Mouse (Mus musculus) fibroblast of lung, adult 2 months (primary cell): ENCODE data around the gene Stard13.
A peak's percentile ranks its signal among the peaks of the same experiment; 100 is the strongest.

Experiments
- DNase-seq: peaks from one replicate; pipeline ENCODE4 v3.0.0-alpha.2; 2011; ENCODE audit warnings: low read depth

Stard13 gene

GRCm38 (mm10) chr5:151228367-151229005 is 5.2 kb downstream of the Stard13 start:
- no peak for DNase-seq

DNA sequence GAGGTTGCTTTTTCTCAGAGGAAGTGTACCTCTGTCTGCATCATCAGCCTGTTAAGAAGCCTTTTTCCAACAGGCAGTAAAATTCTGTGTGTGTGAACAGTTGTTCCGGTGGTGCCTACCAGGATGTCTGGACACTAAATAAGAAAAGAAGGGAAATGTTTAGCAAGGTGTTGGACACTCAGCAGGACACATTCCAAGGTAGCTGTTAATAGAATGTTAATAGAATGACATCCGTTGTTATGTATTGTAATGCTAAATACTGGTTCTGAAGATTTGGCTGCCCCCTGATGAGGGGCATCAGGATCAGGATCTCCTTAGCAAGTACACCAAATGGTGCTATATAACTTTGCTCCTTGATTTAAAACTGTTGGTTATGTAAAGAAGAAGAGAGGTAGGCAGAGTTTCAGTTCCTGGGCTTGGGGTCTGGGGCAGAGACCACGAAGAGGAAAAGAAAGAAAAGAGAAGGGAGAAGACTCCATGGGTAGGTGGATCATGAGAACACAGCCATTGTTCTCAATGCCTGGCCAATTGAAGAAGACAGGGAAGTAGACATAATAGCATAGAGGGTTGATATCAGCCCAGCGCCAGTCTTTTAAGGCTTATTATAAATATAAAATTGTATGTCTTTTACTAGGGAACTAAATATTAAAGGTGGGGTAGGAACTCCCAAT is 9.8 kb downstream of the Stard13 start:
- DNase-seq: no peak

DNA sequence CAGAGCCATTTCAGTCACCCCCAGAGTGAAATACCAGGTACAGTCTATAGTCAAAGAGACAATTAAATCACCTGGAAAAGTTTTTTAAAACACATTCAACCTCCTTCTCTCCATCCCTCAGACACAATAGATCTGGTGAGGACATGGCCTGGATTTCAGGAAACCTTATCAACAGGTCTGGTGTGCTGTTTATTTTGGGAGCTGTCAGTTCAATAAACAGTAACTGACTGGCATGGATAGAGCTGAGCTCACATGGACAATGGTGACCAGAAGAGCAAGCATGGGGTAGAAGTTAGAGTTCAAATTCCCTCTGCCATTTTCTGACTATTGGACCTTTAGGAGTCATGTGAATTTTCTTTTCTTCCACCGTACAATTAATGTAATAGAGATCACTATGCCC is 10.8 kb downstream of the Stard13 start:
- DNase-seq: no peak

GRCm38 (mm10) chr5:151218689-151219115 is 14.9 kb downstream of the Stard13 start:
- no peak for DNase-seq

DNA sequence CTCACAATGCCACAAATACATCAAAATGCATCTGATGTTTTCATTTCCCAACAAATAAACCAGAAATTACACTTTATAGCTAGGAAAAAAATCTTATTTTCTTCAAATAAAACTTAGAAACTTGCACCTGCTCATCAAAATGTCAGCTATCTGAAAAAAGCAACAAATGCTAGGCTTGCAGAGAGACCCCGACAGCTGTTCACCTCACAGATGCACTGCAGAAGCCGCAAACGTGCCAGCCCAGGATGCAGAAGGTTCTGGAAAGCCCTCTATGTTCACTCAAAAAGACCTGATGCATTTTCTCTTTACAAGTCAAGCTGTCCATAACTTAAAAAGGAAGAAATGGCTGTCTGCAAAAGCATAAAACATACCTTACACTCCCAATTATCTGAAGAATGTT is 20.5 kb downstream of the Stard13 start:
- no peak for DNase-seq

DNA sequence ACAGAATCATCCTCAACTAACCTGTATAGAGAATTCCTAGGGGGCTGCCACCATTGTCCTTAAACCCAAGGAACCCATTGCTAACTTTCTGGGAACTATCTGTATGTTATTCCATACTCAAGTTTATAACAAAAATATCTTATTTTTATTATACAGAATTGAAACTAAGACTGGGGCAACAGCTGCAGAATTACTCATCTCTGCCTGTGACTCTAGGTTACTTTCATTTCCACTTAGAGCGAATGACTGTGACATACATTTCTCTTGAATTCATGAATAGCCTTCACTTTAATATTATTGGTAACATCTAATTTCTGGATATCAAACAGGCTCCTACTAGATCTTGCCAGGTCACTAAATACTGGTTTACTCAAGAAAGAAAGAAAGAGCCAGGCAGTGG is 22.8 kb downstream of the Stard13 start:
- no peak for DNase-seq

- no peak for DNase-seq
Measured at GRCm38 (mm10) chr5:151210060-151210459, 23.6 kb downstream of the Stard13 start.

DNA sequence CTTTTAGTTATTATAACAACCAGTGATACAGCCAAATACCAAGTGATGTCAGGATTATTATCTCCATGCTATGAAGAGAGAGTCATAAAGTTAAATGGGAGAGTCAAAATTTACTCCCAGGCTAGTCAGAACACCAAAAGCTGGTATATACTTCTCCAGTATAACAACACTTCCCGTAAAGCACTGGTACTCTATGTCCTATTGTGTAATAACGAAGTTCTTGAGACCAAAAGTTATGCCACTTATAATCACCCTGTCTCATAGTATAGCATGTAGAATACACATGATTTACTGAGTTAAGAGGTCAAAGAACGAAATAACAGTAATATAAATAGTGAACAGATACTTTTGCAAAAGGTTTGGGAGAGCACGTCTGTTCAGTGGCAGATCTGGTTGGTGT is 28.6 kb downstream of the Stard13 start:
- DNase-seq: no peak

- peak; percentile 55 for DNase-seq
Measured at GRCm38 (mm10) chr5:151202925-151203324, 30.7 kb downstream of the Stard13 start.

DNA sequence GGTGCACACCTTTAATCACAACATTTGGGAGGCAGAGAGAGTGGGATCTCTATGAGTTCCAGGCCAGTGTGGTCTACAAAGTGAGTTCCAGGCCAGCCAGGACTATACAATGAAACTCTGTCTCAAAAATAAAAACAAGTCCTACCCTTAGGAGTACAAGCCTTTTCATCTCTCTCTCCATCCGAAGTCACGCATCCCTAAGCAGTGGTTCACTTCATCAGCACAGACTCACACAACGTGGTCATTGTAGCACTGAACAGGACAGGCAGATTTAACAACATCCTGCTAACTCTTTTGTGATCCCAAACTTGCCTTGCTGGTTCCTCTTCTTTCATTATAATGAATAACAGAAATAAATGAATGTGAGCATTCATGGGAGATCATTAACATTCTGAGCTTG is 32.4 kb downstream of the Stard13 start:
- DNase-seq: no peak

- no peak for DNase-seq
Measured at GRCm38 (mm10) chr5:151199235-151199634, 34.4 kb downstream of the Stard13 start.

DNA sequence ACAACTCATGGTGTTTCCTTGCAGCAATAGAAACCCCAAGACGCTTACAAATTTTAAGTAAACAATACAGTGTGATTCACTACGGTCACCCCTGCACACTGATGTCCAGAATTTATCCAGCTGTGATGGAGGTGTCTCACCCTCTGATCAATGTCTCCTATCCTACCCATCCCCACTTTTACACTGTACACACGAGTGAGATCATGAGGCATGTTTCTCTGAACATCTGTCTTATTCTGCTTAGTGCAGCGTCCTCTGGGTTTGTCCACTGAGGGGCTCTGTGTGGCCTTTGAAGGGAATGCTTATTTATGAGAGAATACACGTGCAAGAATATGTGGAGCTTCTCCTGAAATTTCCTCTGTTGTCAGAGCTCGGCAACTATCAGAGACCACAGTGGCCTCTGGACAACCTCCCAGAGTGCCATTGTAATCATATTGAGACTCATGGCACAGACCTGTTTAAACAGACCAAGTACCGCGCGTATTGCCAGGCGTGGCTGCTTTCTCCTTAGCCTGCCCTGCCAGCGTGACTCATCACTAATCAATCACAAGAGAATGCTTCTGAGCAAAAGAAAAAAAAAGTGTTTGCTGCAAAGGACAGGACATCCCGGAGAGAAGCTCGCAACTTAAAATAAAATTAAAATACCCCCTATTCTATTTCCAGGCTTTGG is 36.9 kb downstream of the Stard13 start:
- no peak for DNase-seq

GRCm38 (mm10) chr5:151193885-151194520 is 39.6 kb downstream of the Stard13 start:
- peak; percentile 79 for DNase-seq

GRCm38 (mm10) chr5:151192266-151192665 is 41.4 kb downstream of the Stard13 start:
- DNase-seq: no peak

DNA sequence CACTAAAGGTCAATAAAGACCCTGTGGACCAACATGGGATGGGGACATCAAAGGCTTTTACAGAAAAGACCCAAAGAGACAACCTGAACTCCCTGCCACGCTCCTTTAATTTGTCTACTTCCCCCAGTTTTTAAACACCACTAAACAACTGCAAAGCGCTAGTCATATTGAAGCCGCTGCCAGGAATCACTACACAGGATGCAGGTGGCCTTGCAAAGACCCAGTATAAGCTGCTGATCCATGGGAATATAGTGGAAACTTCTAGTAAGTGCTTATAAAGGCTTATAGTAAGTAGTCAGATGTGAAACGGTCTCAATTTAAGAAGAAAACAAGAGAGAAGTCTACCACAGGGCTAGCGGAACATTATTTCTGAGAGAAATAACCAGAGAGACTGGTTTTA is 42.9 kb downstream of the Stard13 start:
- DNase-seq: no peak

DNA sequence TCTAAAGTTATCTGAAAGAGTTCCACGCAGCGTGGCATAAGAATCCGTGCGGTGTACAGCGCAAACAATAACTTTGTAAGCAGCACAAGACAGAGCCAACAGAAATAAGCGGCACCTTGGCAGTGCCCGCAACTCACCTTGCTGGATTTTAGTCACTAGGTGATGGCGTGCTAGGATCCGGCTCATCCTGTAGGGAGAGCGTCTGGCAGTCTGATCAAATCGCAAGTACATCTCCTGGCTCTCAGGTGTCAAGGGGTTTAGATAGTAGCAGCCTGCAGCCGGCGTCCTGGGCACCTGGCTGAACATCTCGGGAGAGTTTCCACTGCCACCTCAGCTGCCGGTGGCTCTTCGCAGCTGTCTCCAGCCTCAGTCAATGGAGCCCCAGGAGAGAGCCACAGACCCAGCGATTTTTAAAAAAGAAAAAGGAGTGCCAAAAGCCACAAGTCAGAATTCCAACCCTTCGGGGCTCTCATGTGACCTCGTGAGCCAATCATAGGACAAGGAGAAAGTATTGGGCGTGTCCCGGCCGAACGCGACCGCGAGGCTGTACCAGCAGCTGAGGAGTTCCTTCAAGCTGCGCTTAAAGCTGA is 43.8 kb downstream of the Stard13 start:
- DNase-seq: peak; percentile 79

- DNase-seq: no peak
Measured at GRCm38 (mm10) chr5:151189321-151189720, 44.3 kb downstream of the Stard13 start.

- DNase-seq: no peak
Measured at GRCm38 (mm10) chr5:151188659-151189058, 45.0 kb downstream of the Stard13 start.

DNA sequence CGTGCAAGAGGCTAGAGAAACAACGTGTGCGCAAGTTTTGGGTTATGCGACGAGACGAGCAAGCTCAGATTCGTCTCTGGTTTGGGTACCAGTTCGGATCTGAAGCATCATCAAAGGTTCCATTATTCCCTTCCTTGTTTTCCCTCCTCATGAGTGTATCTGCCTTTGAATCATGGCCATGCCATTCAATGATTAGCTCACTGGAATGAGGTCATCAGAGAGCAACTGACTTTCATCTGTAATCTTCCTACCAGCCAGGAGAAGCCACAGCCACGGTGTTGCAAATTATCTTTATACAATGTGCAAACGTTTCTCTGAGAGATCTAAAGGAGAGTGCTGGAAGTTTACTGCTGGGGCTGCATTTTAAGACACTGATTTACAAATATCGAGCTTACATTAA is 46.3 kb downstream of the Stard13 start:
- no peak for DNase-seq

GRCm38 (mm10) chr5:151185286-151185856 is 48.3 kb downstream of the Stard13 start:
- no peak for DNase-seq

DNA sequence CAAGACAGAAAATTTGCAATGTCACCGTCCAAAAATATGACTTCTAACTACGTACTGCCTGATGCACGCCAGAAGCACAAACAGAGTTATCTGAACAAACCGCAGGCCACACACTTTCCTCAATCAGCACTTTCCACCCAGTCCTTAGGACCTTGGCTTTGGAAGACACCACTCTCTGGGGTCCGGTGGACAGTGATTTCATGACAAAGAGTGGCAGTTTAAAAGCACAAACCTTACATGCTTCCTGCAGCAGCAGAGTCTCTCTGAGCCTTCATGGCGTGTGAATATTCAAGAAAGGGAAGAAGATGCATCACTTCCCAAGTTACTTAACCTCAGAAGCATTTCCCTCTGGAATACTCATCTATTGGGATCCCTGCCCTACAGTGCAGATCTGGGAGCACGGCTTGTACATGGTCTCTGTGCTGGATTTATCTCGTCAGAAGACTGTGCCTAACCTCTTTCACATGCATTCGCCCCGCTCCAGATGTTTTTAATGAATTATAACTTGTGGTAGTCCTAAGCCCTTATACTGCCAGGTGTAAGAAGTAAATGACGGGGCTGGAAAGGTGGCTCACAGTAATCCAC is 49.9 kb downstream of the Stard13 start:
- no peak for DNase-seq

DNA sequence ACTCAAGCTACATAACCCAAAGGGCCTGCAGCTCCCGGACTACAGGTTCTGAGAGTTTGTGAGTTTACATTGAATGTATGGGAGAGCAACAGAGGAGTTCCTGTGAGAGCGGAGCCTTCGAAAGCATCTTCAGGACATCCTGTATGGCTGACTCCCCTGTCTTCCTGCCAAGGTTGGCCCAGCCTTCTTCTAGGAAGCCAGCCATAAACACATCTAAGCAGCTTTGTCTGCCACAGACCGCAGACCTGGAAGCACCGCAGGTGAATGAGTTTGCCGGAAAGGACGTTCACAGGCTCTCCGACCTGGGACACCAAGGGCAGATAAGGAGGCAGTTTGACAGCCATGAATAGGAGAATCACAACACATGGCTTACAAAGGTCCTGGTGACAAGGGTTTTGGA is 52.3 kb downstream of the Stard13 start:
- DNase-seq: no peak
